In genomic region chr2:65038164-65038563, GRCm38 (mm10) we compare ENCODE assay signal across 20 mouse cellular contexts. TPM values are rescaled to one million over a fixed set of nuclear protein-coding genes. Genes with fewer than 3 reads are reported as not detected.
A peak's percentile ranks its signal among the peaks of the same experiment; 100 is the strongest.
DNase-seq lines count a peak whose midpoint lies in the region; ATAC-seq and TF ChIP-seq lines count a peak whose summit lies in the region.
"Had no signal": no experiment of that assay in that cellular context is flagged by ENCODE, and none has a peak within 500 bp of the region (broad histone marks: within the 10 kb centered on the region; RNA-seq: fewer than 3 reads in every experiment).

No protein-coding gene starts in this region.

- no peaks in the 10 kb centered on the region for H3K36me3 ChIP-seq in forebrain, embryonic 13.5 days (ENCODE audit: poor library complexity, severe bottlenecking)
- H3K36me3 ChIP-seq in forebrain, postnatal 0 days (ENCODE audit: insufficient read depth) = no peaks in the 10 kb centered on the region
- H3K36me3 ChIP-seq in kidney, embryonic 16.5 days (ENCODE audit: insufficient read depth, low read length) = no peaks in the 10 kb centered on the region
- H3K36me3 ChIP-seq in heart, embryonic 10.5 days = no peaks in the 10 kb centered on the region
- H3K36me3 ChIP-seq: embryonic facial prominence, embryonic 13.5 days; limb, embryonic 15.5 days; midbrain, embryonic 10.5 days; neural tube, embryonic 13.5 days had no signal

- H3K4me3 ChIP-seq in forebrain, embryonic 13.5 days = no peak overlapping the region
- no peak overlapping the region for H3K4me3 ChIP-seq in forebrain, postnatal 0 days (ENCODE audit: low read depth, low read length)
- no peak overlapping the region for H3K4me3 ChIP-seq in kidney, embryonic 16.5 days (ENCODE audit: low read length)
- H3K4me3 ChIP-seq in heart, embryonic 10.5 days = peak overlapping the region; percentile 37
- no peak overlapping the region for H3K4me3 ChIP-seq in lung, adult 2 months (replicated peaks; ENCODE audit: extremely low read depth, low read depth, low read length)
- H3K4me3 ChIP-seq: embryonic facial prominence, embryonic 13.5 days; limb, embryonic 15.5 days; midbrain, embryonic 10.5 days; neural tube, embryonic 13.5 days had no signal

- no peaks in the 10 kb centered on the region for H3K9me3 ChIP-seq in forebrain, embryonic 13.5 days (replicated peaks)
- H3K9me3 ChIP-seq in forebrain, postnatal 0 days (ENCODE audit: low read length) = no peaks in the 10 kb centered on the region
- no peaks in the 10 kb centered on the region for H3K9me3 ChIP-seq in kidney, embryonic 16.5 days (ENCODE audit: low read length)
- no peaks in the 10 kb centered on the region for H3K9me3 ChIP-seq in heart, embryonic 10.5 days
- H3K9me3 ChIP-seq: embryonic facial prominence, embryonic 13.5 days; limb, embryonic 15.5 days; midbrain, embryonic 10.5 days; neural tube, embryonic 13.5 days had no signal

- intact Hi-C loops in heart, postnatal 10 days (cut with DNase I) = no loop called here

- WGBS in forebrain, embryonic 13.5 days = 34% methylated on average over 4 of the region's 4 CpGs
- 37% methylated on average over 4 of the region's 4 CpGs for WGBS in forebrain, postnatal 0 days
- 22% methylated on average over 4 of the region's 4 CpGs for WGBS in kidney, embryonic 16.5 days
- WGBS in heart, embryonic 10.5 days = 9% methylated on average over 4 of the region's 4 CpGs
- 47% methylated on average over 4 of the region's 4 CpGs for WGBS in lung, adult 2 months

- H3K27ac ChIP-seq in forebrain, embryonic 13.5 days = no peak overlapping the region
- no peak overlapping the region for H3K27ac ChIP-seq in forebrain, postnatal 0 days (ENCODE audit: low read depth, low read length)
- H3K27ac ChIP-seq in kidney, embryonic 16.5 days (ENCODE audit: low read length) = no peak overlapping the region
- H3K27ac ChIP-seq in heart, embryonic 10.5 days = peak overlapping the region; percentile 87
- H3K27ac ChIP-seq: embryonic facial prominence, embryonic 13.5 days; hindbrain, postnatal 0 days; limb, embryonic 15.5 days; midbrain, embryonic 10.5 days; neural tube, embryonic 13.5 days had no signal

- H3K9ac ChIP-seq in forebrain, embryonic 13.5 days = no peak overlapping the region
- no peak overlapping the region for H3K9ac ChIP-seq in forebrain, postnatal 0 days
- no peak overlapping the region for H3K9ac ChIP-seq in kidney, embryonic 16.5 days (replicated peaks; ENCODE audit: low read length)
- H3K9ac ChIP-seq: embryonic facial prominence, embryonic 13.5 days; limb, embryonic 15.5 days; liver, postnatal 0 days; neural tube, embryonic 13.5 days had no signal

- no peak for TF ChIP-seq CTCF in forebrain, postnatal 0 days (IDR thresholded peaks at IDR 0.05; ENCODE audit: low read depth)
- TF ChIP-seq CTCF in lung, adult 2 months (IDR thresholded peaks at IDR 0.05; ENCODE audit: insufficient read depth, low read length) = no peak

- no peak for DNase-seq in forebrain, postnatal 0 days
- no peak for DNase-seq in kidney, postnatal 10 days
- no peak for DNase-seq in heart, embryonic 10.5 days (ENCODE audit: low spot score)
- DNase-seq in heart, postnatal 10 days = peak; percentile 27 to 28
- DNase-seq in lung, adult 2 months = no peak
- DNase-seq in gastrocnemius, postnatal 25 days = no peak
- DNase-seq: cerebellum, adult 9-10 months; kidney, adult 18-20 months; layer of hippocampus, postnatal 36 days; liver, postnatal 0 days; lung, postnatal 36 days; right cerebral cortex, postnatal 14 days; thymus, postnatal 25 days had no signal

- no peak for ATAC-seq in forebrain, embryonic 13.5 days
- no peak for ATAC-seq in forebrain, postnatal 0 days
- ATAC-seq in kidney, embryonic 16.5 days (ENCODE audit: low FRiP score, low TSS enrichment) = peak; percentile 84; the same call in 1 of the 2 replicates
- ATAC-seq: hindbrain, postnatal 0 days; liver, postnatal 0 days had no signal

- no peak for TF ChIP-seq POLR2A in lung, adult 2 months (IDR thresholded peaks at IDR 0.05; ENCODE audit: borderline replicate concordance, extremely low read depth, low read depth, low read length)

- no peaks in the 10 kb centered on the region for H3K27me3 ChIP-seq in forebrain, embryonic 13.5 days
- H3K27me3 ChIP-seq in forebrain, postnatal 0 days (ENCODE audit: insufficient read depth, low read length) = no peaks in the 10 kb centered on the region
- no peaks in the 10 kb centered on the region for H3K27me3 ChIP-seq in kidney, embryonic 16.5 days (ENCODE audit: insufficient read depth, low read length)
- no peaks in the 10 kb centered on the region for H3K27me3 ChIP-seq in heart, embryonic 10.5 days (ENCODE audit: insufficient read depth, poor library complexity, severe bottlenecking)
- H3K27me3 ChIP-seq: embryonic facial prominence, embryonic 13.5 days; limb, embryonic 15.5 days; neural tube, embryonic 13.5 days had no signal

- H3K4me2 ChIP-seq in forebrain, embryonic 13.5 days = peak overlapping the region; percentile 15; the same call in 1 of the 2 replicates
- H3K4me2 ChIP-seq in forebrain, postnatal 0 days (ENCODE audit: low read depth) = no peak overlapping the region
- H3K4me2 ChIP-seq in kidney, embryonic 16.5 days (replicated peaks; ENCODE audit: low read depth, low read length) = peak overlapping the region; percentile 3
- H3K4me2 ChIP-seq: embryonic facial prominence, embryonic 13.5 days; limb, embryonic 15.5 days; neural tube, embryonic 13.5 days had no signal

- H3K4me1 ChIP-seq in forebrain, embryonic 13.5 days = peaks cover 8% of the 10 kb centered on the region; the same call in 1 of the 2 replicates
- no peaks in the 10 kb centered on the region for H3K4me1 ChIP-seq in forebrain, postnatal 0 days (ENCODE audit: insufficient read depth)
- H3K4me1 ChIP-seq in kidney, embryonic 16.5 days (ENCODE audit: insufficient read depth, low read length) = peaks cover 6% of the 10 kb centered on the region; the same call in 1 of the 2 replicates
- peaks cover 6% of the 10 kb centered on the region for H3K4me1 ChIP-seq in heart, embryonic 10.5 days
- no peaks in the 10 kb centered on the region for H3K4me1 ChIP-seq in lung, adult 2 months (ENCODE audit: control insufficient read depth, insufficient read depth, low read length)
- H3K4me1 ChIP-seq: embryonic facial prominence, embryonic 13.5 days; limb, embryonic 15.5 days; neural tube, embryonic 13.5 days had no signal

RNA-seq across cellular contexts. Expression of gene Grb14, which starts 13.4 kb away (rescaled TPM):
- 9.8 and 11.4 TPM in 2 replicates for polyA plus RNA-seq in forebrain, embryonic 13.5 days (2015; fragmentation: Nextera tagmentation; extraction: Ambion mirVana)
- 19.9 and 23.4 TPM in 2 replicates for total RNA-seq in forebrain, postnatal 0 days (2014; rRNA removed)
- polyA plus RNA-seq in forebrain, postnatal 0 days (2015; fragmentation: Nextera tagmentation; extraction: Ambion mirVana) = 29.9 and 40.3 TPM in 2 replicates
- 34.4 and 35.6 TPM in 2 replicates for polyA plus RNA-seq in kidney, embryonic 16.5 days (2015; fragmentation: Nextera tagmentation; extraction: Ambion mirVana)
- 49.8 and 63.3 TPM in 2 replicates for polyA plus RNA-seq in heart, embryonic 10.5 days (2016; fragmentation: Nextera tagmentation; extraction: Ambion mirVana)
- 100 to 1,000 TPM; 118 to 144 TPM for total RNA-seq in heart, postnatal 10 days (2021)
- 22.2 and 32.5 TPM in 2 replicates for polyA plus RNA-seq in lung, adult 2 months (2012; rRNA removed)
- total RNA-seq in gastrocnemius, postnatal 25 days (2021) = 10 to 100 TPM; 13.2 to 25.2 TPM

Comparison
In these comparisons a context has a peak if more than half of its experiments do, and no peak if none do; other contexts are left out.
1. DNase-seq: peak in heart, postnatal 10 days (2 of 2); none in forebrain, postnatal 0 days (single experiment), kidney, postnatal 10 days (single experiment), heart, embryonic 10.5 days (single experiment), lung, adult 2 months (single experiment) and gastrocnemius, postnatal 25 days (single experiment).